Mouse (Mus musculus) erythroblast, embryonic 14.5 days (primary cell): ENCODE results near the gene Tead1. TPM values are rescaled to one million over a fixed set of nuclear protein-coding genes. Genes with fewer than 3 reads are reported as not detected.
A peak's percentile ranks its signal among the peaks of the same experiment; 100 is the strongest.

Experiments
- H3K27me3 ChIP-seq: 2 replicates; pipeline ENCODE4 v1.6.1; 2012; ENCODE audit warnings: inconsistent platforms; ENCODE audit not compliant: control insufficient read depth
- H3K36me3 ChIP-seq: 2 replicates; pipeline ENCODE4 v1.6.1; 2012; ENCODE audit warnings: mild to moderate bottlenecking, inconsistent platforms; ENCODE audit not compliant: control insufficient read depth
- H3K4me1 ChIP-seq: 2 replicates; pipeline ENCODE4 v1.6.1; 2012; ENCODE audit warnings: inconsistent platforms; ENCODE audit not compliant: control insufficient read depth
- H3K4me3 ChIP-seq: replicated peaks from 2 replicates; pipeline ENCODE3; 2012; ENCODE audit warnings: moderate library complexity, mild to moderate bottlenecking, inconsistent platforms
- H3K9me3 ChIP-seq: 2 replicates; pipeline ENCODE4 v1.6.1; 2012; ENCODE audit warnings: low read length, inconsistent platforms, mixed read lengths; ENCODE audit not compliant: control insufficient read depth
- GATA1 ChIP-seq: IDR thresholded peaks from 2 replicates; pipeline ENCODE4 v1.6.1; 2012; ENCODE audit warnings: low read length, inconsistent platforms, mixed read lengths
- TAL1 ChIP-seq: IDR thresholded peaks from 3 replicates; pipeline ENCODE4 v1.6.1; 2012; ENCODE audit warnings: low read length, inconsistent platforms, mixed read lengths
- polyA plus RNA-seq: library from polyadenylated mRNA; stranded (reverse); fragments of >175 nt; gene quantifications from 2 replicates; pipeline ENCODE4 v1.2.3, GENCODE M21; 2012

The Tead1 gene
- polyA plus RNA-seq = 0.08 TPM in 1 of 2 replicates, not detected in the other

- Histone ChIP-seq H3K4me3 (peak within 1 kb of the TSS; percentile 57), H3K4me1 (peaks cover 3% of the 10 kb centered on the region; the same call in 1 of the 2 replicates), H3K9me3 (peaks cover 3% of the 10 kb centered on the region; the same call in 1 of the 2 replicates), H3K36me3 (no peaks in the 10 kb centered on the region), H3K27me3 (peaks cover 64% of the 10 kb centered on the region)
- TF ChIP-seq GATA1 = no peak
- no peak for TF ChIP-seq TAL1
Measured at GRCm38 (mm10) chr7:112679171-112679512, at the start of gene Tead1. TSS of gene Tead1 (plus strand) at chr7:112679318.

GRCm38 (mm10) chr7:112634505-112635213 is 44.5 kb upstream of the Tead1 start:
- TF ChIP-seq TAL1 = no peak
- no peak for TF ChIP-seq GATA1
- H3K9me3 ChIP-seq = peaks cover 9% of the 10 kb centered on the region
- no peak overlapping the region for H3K4me3 ChIP-seq
- H3K27me3 ChIP-seq = no peaks in the 10 kb centered on the region
- no peaks in the 10 kb centered on the region for H3K4me1 ChIP-seq
- H3K36me3 ChIP-seq = no peaks in the 10 kb centered on the region

- Histone ChIP-seq H3K36me3 (no peaks in the 10 kb centered on the region), H3K4me3 (no peak overlapping the region), H3K4me1 (no peaks in the 10 kb centered on the region), H3K9me3 (peaks cover 9% of the 10 kb centered on the region), H3K27me3 (no peaks in the 10 kb centered on the region)
- TF ChIP-seq TAL1 (no peak), GATA1 (no peak)
Measured at GRCm38 (mm10) chr7:112635936-112636335, 43.2 kb upstream of the Tead1 start.

- TF ChIP-seq GATA1 (no peak), TAL1 (no peak)
- Histone ChIP-seq H3K4me3 (no peak overlapping the region), H3K36me3 (no peaks in the 10 kb centered on the region), H3K4me1 (no peaks in the 10 kb centered on the region), H3K27me3 (no peaks in the 10 kb centered on the region), H3K9me3 (peaks cover 2% of the 10 kb centered on the region; the same call in 1 of the 2 replicates)
Measured at GRCm38 (mm10) chr7:112643866-112644543, 35.1 kb upstream of the Tead1 start.

- TF ChIP-seq GATA1 (no peak), TAL1 (no peak)
- no peaks in the 10 kb centered on the region for H3K36me3 ChIP-seq
- no peaks in the 10 kb centered on the region for H3K4me1 ChIP-seq
- H3K4me3 ChIP-seq = no peak overlapping the region
- peaks cover 2% of the 10 kb centered on the region; the same call in 1 of the 2 replicates for H3K9me3 ChIP-seq
- H3K27me3 ChIP-seq = no peaks in the 10 kb centered on the region
Measured at GRCm38 (mm10) chr7:112644701-112645100, 34.4 kb upstream of the Tead1 start.

- TF ChIP-seq TAL1 (no peak), GATA1 (no peak)
- H3K9me3 ChIP-seq = peaks cover 2% of the 10 kb centered on the region; the same call in 1 of the 2 replicates
- H3K36me3 ChIP-seq = no peaks in the 10 kb centered on the region
- no peaks in the 10 kb centered on the region for H3K27me3 ChIP-seq
- no peak overlapping the region for H3K4me3 ChIP-seq
- no peaks in the 10 kb centered on the region for H3K4me1 ChIP-seq
Measured at GRCm38 (mm10) chr7:112645724-112646123, 33.4 kb upstream of the Tead1 start.

- peaks cover 2% of the 10 kb centered on the region; the same call in 1 of the 2 replicates for H3K9me3 ChIP-seq
- H3K27me3 ChIP-seq = no peaks in the 10 kb centered on the region
- no peak overlapping the region for H3K4me3 ChIP-seq
- no peaks in the 10 kb centered on the region for H3K4me1 ChIP-seq
- TF ChIP-seq GATA1 (no peak), TAL1 (no peak)
- no peaks in the 10 kb centered on the region for H3K36me3 ChIP-seq
Measured at GRCm38 (mm10) chr7:112647417-112647816, 31.7 kb upstream of the Tead1 start.

GRCm38 (mm10) chr7:112656141-112656662 is 22.9 kb upstream of the Tead1 start:
- no peaks in the 10 kb centered on the region for H3K9me3 ChIP-seq
- H3K4me3 ChIP-seq = no peak overlapping the region
- TF ChIP-seq GATA1 (no peak), TAL1 (no peak)

GRCm38 (mm10) chr7:112658939-112659338 is 20.2 kb upstream of the Tead1 start:
- H3K4me3 ChIP-seq = no peak overlapping the region
- H3K27me3 ChIP-seq = no peaks in the 10 kb centered on the region
- no peaks in the 10 kb centered on the region for H3K4me1 ChIP-seq
- TF ChIP-seq TAL1 (no peak), GATA1 (no peak)
- H3K9me3 ChIP-seq = no peaks in the 10 kb centered on the region
- no peaks in the 10 kb centered on the region for H3K36me3 ChIP-seq

More at GRCm38 (mm10) chr7:112656141-112656662, 22.9 kb upstream of the Tead1 start:
- Histone ChIP-seq H3K27me3 (no peaks in the 10 kb centered on the region), H3K36me3 (no peaks in the 10 kb centered on the region), H3K4me1 (no peaks in the 10 kb centered on the region)
